Mouse (Mus musculus): Measurements from ENCODE around the gene Gm10190.

GRCm38 (mm10) chr17:80411182-80411581, 37.8 kb upstream of the Gm10190 start:
- no peak for TF ChIP-seq POLR2A (IDR thresholded peaks at IDR 0.05; ENCODE audit: control insufficient read depth, low read depth, low read length)
- TF ChIP-seq CTCF (IDR thresholded peaks at IDR 0.05; ENCODE audit: control insufficient read depth, insufficient read depth, insufficient replicate concordance, low read depth, low read length): no peak
